Mouse (Mus musculus) stomach, postnatal 0 days (tissue): ENCODE results near the gene Negr1. TPM values are rescaled to one million over a fixed set of nuclear protein-coding genes. Genes with fewer than 3 reads are reported as not detected.

Source experiments
- ATAC-seq: fragments of 200-750 bp; cut with Nextera tagmentation; 2 replicates; pipeline ENCODE4 v1.8.0; 2017; ENCODE audit not compliant: low FRiP score, low TSS enrichment
- DNase-seq: peaks from one replicate; pipeline ENCODE4 v3.0.0-alpha.2; 2016; ENCODE audit warnings: low spot score
- H3K27ac ChIP-seq: fragments of 300-500 bp; sonication (generic); replicated peaks from 2 replicates; pipeline ENCODE4 v1.5.1; 2014; ENCODE audit warnings: mild to moderate bottlenecking, control low read depth
- H3K27me3 ChIP-seq: fragments of 300-500 bp; sonication (generic); 2 replicates; pipeline ENCODE4 v1.6.1; 2014; ENCODE audit warnings: low read length; ENCODE audit not compliant: control insufficient read depth, insufficient read depth
- H3K36me3 ChIP-seq: fragments of 300-500 bp; sonication (generic); 2 replicates; pipeline ENCODE4 v1.6.1; 2014; ENCODE audit warnings: low read length, mixed read lengths; ENCODE audit not compliant: control insufficient read depth, insufficient read depth
- H3K4me1 ChIP-seq: fragments of 300-500 bp; sonication (generic); replicated peaks from 2 replicates; pipeline ENCODE4 v1.6.1; 2014; ENCODE audit warnings: antibody characterized with exemption; ENCODE audit not compliant: control insufficient read depth, insufficient read depth
- H3K4me2 ChIP-seq: fragments of 300-500 bp; sonication (generic); replicated peaks from 2 replicates; pipeline ENCODE4 v1.6.1; 2014; ENCODE audit warnings: low read depth, mild to moderate bottlenecking, control low read depth, moderate library complexity
- H3K4me3 ChIP-seq: fragments of 300-500 bp; sonication (generic); 2 replicates; pipeline ENCODE4 v1.5.1; 2014; ENCODE audit warnings: low read depth, low read length, control low read depth
- H3K9ac ChIP-seq: fragments of 300-500 bp; sonication (generic); 2 replicates; pipeline ENCODE4 v1.6.1; 2014; ENCODE audit warnings: mild to moderate bottlenecking, low read length, control low read depth, mixed read lengths
- H3K9me3 ChIP-seq: fragments of 300-500 bp; sonication (generic); 2 replicates; pipeline ENCODE4 v1.6.1; 2016; ENCODE audit warnings: low read length; ENCODE audit not compliant: control insufficient read depth
- CTCF ChIP-seq: IDR thresholded peaks from 2 replicates; pipeline ENCODE4 v1.5.1; 2016; ENCODE audit warnings: antibody characterized with exemption, low read depth, mild to moderate bottlenecking, moderate library complexity
- EP300 ChIP-seq: optimal IDR thresholded peaks from 2 replicates; pipeline ENCODE3; 2016; ENCODE audit warnings: antibody characterized with exemption
- WGBS: fragments of 180-500 bp; shearing (Covaris S2); extraction: QIAGEN DNeasy Blood & Tissue Kit; methylation state at CpG from one replicate; pipeline ENCODE4 v1.1.7; 2014; 5-methylcytosine and 5-hydroxymethylcytosine counted together
- polyA plus RNA-seq: library from polyadenylated mRNA; unstranded; fragments of >200 nt; fragmentation: Nextera tagmentation; extraction: Ambion mirVana; gene quantifications from 2 replicates; pipeline ENCODE4 v1.2.1, GENCODE M21; 2015

Gene Negr1
- polyA plus RNA-seq, 1 experiment from 2014 or later, result 1.5 TPM

DNA sequence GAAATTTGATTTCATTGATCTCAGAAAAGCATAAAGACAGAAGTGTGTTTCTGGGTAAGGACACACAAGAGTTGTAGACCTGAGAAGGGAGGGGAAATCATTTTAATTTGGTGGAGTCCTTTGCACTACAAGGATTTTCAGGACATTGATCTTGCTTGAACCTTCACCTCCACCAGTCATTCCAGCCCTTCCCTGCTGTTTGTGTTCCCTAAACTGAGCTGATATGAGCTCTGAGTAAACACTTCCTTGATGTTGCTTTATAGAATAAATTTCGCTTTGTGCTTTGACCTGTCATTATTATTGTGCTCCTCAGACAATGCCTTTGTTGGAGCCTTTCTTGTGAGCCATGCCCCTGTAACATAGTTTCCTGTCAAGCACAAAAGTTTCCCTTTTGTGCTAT, 335.0 kb downstream of the Negr1 start:
- H3K9ac ChIP-seq, result no peak overlapping the region
- ATAC-seq (no peak), DNase-seq (no peak)
- no peak overlapping the region for H3K27ac ChIP-seq
- H3K4me1 ChIP-seq, result no peaks in the 10 kb centered on the region
- WGBS, result 38% methylated on average over 1 of the region's 1 CpGs
- H3K4me3 ChIP-seq, result no peak overlapping the region
- H3K9me3 ChIP-seq, result no peaks in the 10 kb centered on the region
- no peaks in the 10 kb centered on the region for H3K36me3 ChIP-seq
- no peaks in the 10 kb centered on the region for H3K27me3 ChIP-seq
- TF ChIP-seq CTCF (no peak), EP300 (no peak)
- no peak overlapping the region for H3K4me2 ChIP-seq

DNA sequence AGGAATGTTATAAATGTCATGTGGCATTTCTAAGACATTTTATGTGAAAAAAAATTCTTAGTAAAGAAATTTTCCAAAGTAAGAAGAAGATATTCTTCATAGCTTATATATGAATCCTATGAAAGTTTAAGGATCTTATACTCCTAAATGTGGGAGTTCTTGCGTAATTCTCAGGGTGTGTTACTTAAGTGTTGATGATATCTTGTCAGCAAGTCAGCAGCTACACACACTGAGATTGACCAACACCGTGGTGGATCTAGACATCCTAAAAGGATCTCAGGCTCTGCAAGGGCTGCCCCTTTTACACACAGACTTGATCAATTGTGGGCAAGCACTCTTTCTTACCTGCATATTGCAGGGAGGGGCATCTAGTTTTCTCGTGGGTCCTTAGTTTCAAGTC, 339.5 kb downstream of the Negr1 start:
- DNase-seq (no peak), ATAC-seq (no peak)
- WGBS, result 76% methylated on average over 3 of the region's 3 CpGs

GRCm38 (mm10) chr3:156903925-156904576, 342.5 kb downstream of the Negr1 start:
- DNase-seq (no peak), ATAC-seq (no peak)
- Histone ChIP-seq H3K4me1 (no peaks in the 10 kb centered on the region), H3K9ac (no peak overlapping the region), H3K36me3 (no peaks in the 10 kb centered on the region), H3K27ac (no peak overlapping the region), H3K4me3 (no peak overlapping the region), H3K9me3 (no peaks in the 10 kb centered on the region), H3K4me2 (no peak overlapping the region), H3K27me3 (no peaks in the 10 kb centered on the region)
- WGBS, result 79% methylated on average over 9 of the region's 9 CpGs
- no peak for TF ChIP-seq CTCF
- TF ChIP-seq EP300, result no peak

More for the DNA sequence above, 339.5 kb downstream of the Negr1 start:
- no peak overlapping the region for H3K4me2 ChIP-seq
- no peak overlapping the region for H3K9ac ChIP-seq
- no peaks in the 10 kb centered on the region for H3K36me3 ChIP-seq
- TF ChIP-seq CTCF, result no peak
- no peak for TF ChIP-seq EP300
- no peaks in the 10 kb centered on the region for H3K27me3 ChIP-seq
- no peak overlapping the region for H3K27ac ChIP-seq
- H3K4me3 ChIP-seq, result no peak overlapping the region
- no peaks in the 10 kb centered on the region for H3K9me3 ChIP-seq
- H3K4me1 ChIP-seq, result no peaks in the 10 kb centered on the region

GRCm38 (mm10) chr3:156912816-156913215, 351.2 kb downstream of the Negr1 start:
- Histone ChIP-seq H3K9ac (no peak overlapping the region), H3K4me3 (no peak overlapping the region), H3K27ac (no peak overlapping the region), H3K4me1 (no peaks in the 10 kb centered on the region), H3K9me3 (no peaks in the 10 kb centered on the region), H3K4me2 (no peak overlapping the region), H3K36me3 (no peaks in the 10 kb centered on the region), H3K27me3 (no peaks in the 10 kb centered on the region)
- TF ChIP-seq EP300 (no peak), CTCF (no peak)
- ATAC-seq, result no peak
- WGBS, result 84% methylated on average over 3 of the region's 3 CpGs
- no peak for DNase-seq

GRCm38 (mm10) chr3:156921369-156921768, 359.8 kb downstream of the Negr1 start:
- Histone ChIP-seq H3K4me2 (no peak overlapping the region), H3K27ac (no peak overlapping the region), H3K9ac (no peak overlapping the region), H3K9me3 (no peaks in the 10 kb centered on the region), H3K4me1 (no peaks in the 10 kb centered on the region), H3K36me3 (no peaks in the 10 kb centered on the region), H3K4me3 (no peak overlapping the region), H3K27me3 (no peaks in the 10 kb centered on the region)
- no peak for DNase-seq
- ATAC-seq, result no peak
- TF ChIP-seq CTCF, result no peak
- no peak for TF ChIP-seq EP300

DNA sequence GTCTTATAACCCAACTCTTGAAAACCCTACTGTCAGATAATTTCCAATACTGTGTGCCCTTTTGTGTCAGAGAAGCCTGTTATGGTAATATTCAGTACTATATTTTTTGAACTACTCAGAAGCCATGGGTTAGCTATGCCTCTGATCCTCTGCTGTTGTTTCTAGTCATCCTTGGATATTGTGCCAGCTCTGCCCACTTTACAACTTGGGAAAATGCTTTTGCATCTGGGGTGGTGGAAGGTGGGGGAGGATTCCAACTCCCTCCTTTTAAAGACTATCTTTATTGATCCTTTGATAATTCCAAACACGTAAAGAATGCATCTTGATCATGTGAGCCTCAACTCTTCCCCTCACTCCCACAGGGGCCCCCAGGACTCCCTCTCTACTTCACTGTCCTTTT, 361.6 kb downstream of the Negr1 start:
- no peak overlapping the region for H3K4me3 ChIP-seq
- H3K9ac ChIP-seq, result no peak overlapping the region
- TF ChIP-seq EP300 (no peak), CTCF (no peak)
- H3K27ac ChIP-seq, result no peak overlapping the region
- H3K27me3 ChIP-seq, result no peaks in the 10 kb centered on the region
- WGBS, result 86% methylated on average over 1 of the region's 1 CpGs
- no peaks in the 10 kb centered on the region for H3K36me3 ChIP-seq
- DNase-seq (no peak), ATAC-seq (no peak)
- H3K4me2 ChIP-seq, result no peak overlapping the region
- H3K4me1 ChIP-seq, result no peaks in the 10 kb centered on the region
- H3K9me3 ChIP-seq, result no peaks in the 10 kb centered on the region
